Mouse (Mus musculus) intestine, embryonic 16.5 days (tissue): ENCODE measurements at regions not wholly inside any gene's neighbourhood (a gene's known extent, or its start where the extent isn't known, plus 50 kb on each side); places are given as distances from the start of the nearest gene placed in this dataset.

Experiments
- ATAC-seq: fragments of 200-750 bp; cut with Nextera tagmentation; 2 replicates; pipeline ENCODE4 v1.8.0; 2017; ENCODE audit warnings: moderate TSS enrichment, moderate library complexity
- H3K27ac ChIP-seq: fragments of 300-500 bp; sonication (generic); 2 replicates; pipeline ENCODE4 v1.5.1; 2014; ENCODE audit warnings: mild to moderate bottlenecking, low read length
- H3K27me3 ChIP-seq: fragments of 300-500 bp; sonication (generic); replicated peaks from 2 replicates; pipeline ENCODE4 v1.6.1; 2014; ENCODE audit warnings: low read length, control low read depth, mixed read lengths; ENCODE audit not compliant: control insufficient read depth, insufficient read depth
- H3K36me3 ChIP-seq: fragments of 300-500 bp; sonication (generic); 2 replicates; pipeline ENCODE4 v1.6.1; 2014; ENCODE audit warnings: low read length, control low read depth; ENCODE audit not compliant: control insufficient read depth, insufficient read depth
- H3K4me1 ChIP-seq: fragments of 300-500 bp; sonication (generic); 2 replicates; pipeline ENCODE4 v1.6.1; 2014; ENCODE audit warnings: low read length, control low read depth, mixed read lengths; ENCODE audit not compliant: control insufficient read depth, insufficient read depth
- H3K4me2 ChIP-seq: fragments of 300-500 bp; sonication (generic); 2 replicates; pipeline ENCODE4 v1.6.1; 2014; ENCODE audit warnings: low read depth, low read length, control low read depth
- H3K4me3 ChIP-seq: fragments of 300-500 bp; sonication (generic); 2 replicates; pipeline ENCODE4 v1.5.1; 2014; ENCODE audit warnings: mild to moderate bottlenecking, low read length
- H3K9ac ChIP-seq: fragments of 300-500 bp; sonication (generic); 2 replicates; pipeline ENCODE4 v1.6.1; 2014; ENCODE audit warnings: low read depth, low read length
- H3K9me3 ChIP-seq: fragments of 300-500 bp; sonication (generic); 2 replicates; pipeline ENCODE4 v1.6.1; 2016; ENCODE audit warnings: low read length, control low read depth; ENCODE audit not compliant: control insufficient read depth
- WGBS: fragments of 180-500 bp; shearing (Covaris S2); extraction: QIAGEN DNeasy Blood & Tissue Kit; methylation state at CpG from one replicate; pipeline ENCODE4 v1.1.7; 2014; 5-methylcytosine and 5-hydroxymethylcytosine counted together

- Histone ChIP-seq H3K4me1 (0 out of 2 replicates have a peak, but pooled peaks cover 4% of the 10 kb centered on the region), H3K27me3 (no peaks in the 10 kb centered on the region), H3K27ac (no peak overlapping the region), H3K4me3 (no peak overlapping the region), H3K9ac (no peak overlapping the region), H3K4me2 (no peak overlapping the region), H3K36me3 (no peaks in the 10 kb centered on the region), H3K9me3 (no peaks in the 10 kb centered on the region)
- ATAC-seq = no peak
- WGBS = 75% methylated on average over 3 of the region's 3 CpGs
These were observed 95.8 kb upstream of the Mgmt start for GRCm38 (mm10) chr7:136798605-136799004.

DNA sequence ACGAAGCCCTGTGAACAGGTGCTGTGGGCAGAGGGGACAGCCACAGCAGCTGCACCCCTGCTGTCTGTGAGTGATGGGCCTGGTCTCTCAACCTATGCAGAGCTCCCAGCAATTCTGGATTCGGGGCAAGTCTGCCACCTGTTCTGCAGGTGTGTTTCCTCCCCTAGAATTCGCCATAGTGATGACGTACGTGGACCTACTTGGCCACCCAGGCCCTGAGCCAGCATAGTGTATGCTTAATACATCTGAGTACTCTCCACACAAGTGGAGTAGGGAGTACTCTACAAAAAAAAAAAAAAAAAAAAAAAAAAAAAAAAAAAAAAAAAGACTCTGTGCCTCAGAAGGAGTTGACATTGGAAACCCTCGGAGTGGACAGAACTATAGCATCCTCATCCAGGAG, 87.3 kb upstream of the Mgmt start:
- no peak overlapping the region for H3K4me2 ChIP-seq
- 0 out of 2 replicates have a peak, but pooled peaks cover 3% of the 10 kb centered on the region for H3K9me3 ChIP-seq
- no peak overlapping the region for H3K4me3 ChIP-seq
- no peak overlapping the region for H3K9ac ChIP-seq
- no peak for ATAC-seq
- H3K27me3 ChIP-seq = no peaks in the 10 kb centered on the region
- H3K27ac ChIP-seq = no peak overlapping the region
- no peaks in the 10 kb centered on the region for H3K4me1 ChIP-seq
- WGBS = 87% methylated on average over 6 of the region's 6 CpGs
- H3K36me3 ChIP-seq = no peaks in the 10 kb centered on the region

- Histone ChIP-seq H3K4me1 (no peaks in the 10 kb centered on the region), H3K27me3 (no peaks in the 10 kb centered on the region), H3K4me3 (no peak overlapping the region), H3K27ac (no peak overlapping the region), H3K9me3 (0 out of 2 replicates have a peak, but pooled peaks cover 3% of the 10 kb centered on the region), H3K36me3 (no peaks in the 10 kb centered on the region), H3K9ac (no peak overlapping the region), H3K4me2 (no peak overlapping the region)
- ATAC-seq = no peak
These were observed 86.4 kb upstream of the Mgmt start for GRCm38 (mm10) chr7:136807968-136808367.

DNA sequence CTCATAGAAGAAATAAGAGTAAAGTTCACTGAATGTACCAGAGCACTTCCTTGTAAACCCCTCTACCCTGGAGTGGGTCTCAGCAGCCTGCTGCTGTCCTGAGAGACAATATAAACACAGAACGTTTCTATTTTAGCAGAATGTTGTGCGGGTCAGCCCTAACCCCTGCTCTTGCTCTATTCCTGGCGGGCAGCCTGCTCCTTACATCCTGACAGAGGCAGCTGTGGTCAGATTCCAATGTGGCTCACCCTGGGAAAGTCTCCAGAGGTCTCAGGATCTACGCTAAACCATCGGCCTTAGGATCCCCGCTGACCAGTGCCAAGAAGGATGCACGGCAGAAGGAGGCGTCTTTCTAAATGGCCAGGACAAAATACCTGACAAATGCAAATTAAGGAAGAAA, 84.8 kb upstream of the Mgmt start:
- no peak overlapping the region for H3K9ac ChIP-seq
- ATAC-seq = no peak
- H3K4me1 ChIP-seq = no peaks in the 10 kb centered on the region
- WGBS = 50% methylated on average over 8 of the region's 8 CpGs
- H3K4me3 ChIP-seq = no peak overlapping the region
- 0 out of 2 replicates have a peak, but pooled peaks cover 3% of the 10 kb centered on the region for H3K9me3 ChIP-seq
- H3K27me3 ChIP-seq = no peaks in the 10 kb centered on the region
- no peaks in the 10 kb centered on the region for H3K36me3 ChIP-seq
- H3K4me2 ChIP-seq = no peak overlapping the region
- H3K27ac ChIP-seq = no peak overlapping the region

- ATAC-seq = no peak
- WGBS = 74% methylated on average over 9 of the region's 9 CpGs
These were observed 80.6 kb upstream of the Mgmt start for GRCm38 (mm10) chr7:136813691-136814325.

GRCm38 (mm10) chr7:136814751-136815150, 79.7 kb upstream of the Mgmt start:
- no peaks in the 10 kb centered on the region for H3K4me1 ChIP-seq
- no peak overlapping the region for H3K9ac ChIP-seq
- no peak overlapping the region for H3K4me3 ChIP-seq
- H3K27me3 ChIP-seq = no peaks in the 10 kb centered on the region
- H3K27ac ChIP-seq = no peak overlapping the region
- no peaks in the 10 kb centered on the region for H3K36me3 ChIP-seq
- no peak overlapping the region for H3K4me2 ChIP-seq
- WGBS = 73% methylated on average over 6 of the region's 6 CpGs
- H3K9me3 ChIP-seq = no peaks in the 10 kb centered on the region
- no peak for ATAC-seq

More at GRCm38 (mm10) chr7:136813691-136814325, 80.6 kb upstream of the Mgmt start:
- Histone ChIP-seq H3K27ac (no peak overlapping the region), H3K9me3 (no peaks in the 10 kb centered on the region), H3K9ac (no peak overlapping the region), H3K4me1 (no peaks in the 10 kb centered on the region), H3K27me3 (no peaks in the 10 kb centered on the region), H3K36me3 (no peaks in the 10 kb centered on the region), H3K4me2 (no peak overlapping the region), H3K4me3 (no peak overlapping the region)

DNA sequence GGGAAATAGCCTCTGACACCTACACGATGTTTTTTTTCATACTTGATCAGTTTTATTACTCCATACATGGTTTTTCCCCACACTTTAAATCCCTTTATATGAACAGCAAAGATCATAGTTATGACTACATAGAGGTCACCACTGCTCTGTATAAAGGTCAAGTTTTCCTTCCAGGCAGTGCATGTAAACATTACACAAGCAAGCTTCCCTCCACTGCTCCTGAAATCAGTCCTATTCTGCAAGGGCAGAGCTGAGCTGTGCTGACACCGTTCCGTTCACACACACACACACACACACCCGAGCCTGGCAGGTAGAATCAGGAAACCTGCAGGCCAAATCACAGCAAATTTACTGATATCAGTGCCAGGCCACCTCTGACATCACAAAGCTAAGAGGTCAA, 74.1 kb upstream of the Mgmt start:
- H3K9ac ChIP-seq = no peak overlapping the region
- H3K4me3 ChIP-seq = no peak overlapping the region
- peaks cover 2% of the 10 kb centered on the region for H3K27me3 ChIP-seq
- H3K9me3 ChIP-seq = no peaks in the 10 kb centered on the region
- no peaks in the 10 kb centered on the region for H3K36me3 ChIP-seq
- H3K4me2 ChIP-seq = no peak overlapping the region
- no peak overlapping the region for H3K27ac ChIP-seq
- no peak for ATAC-seq
- 57% methylated on average over 4 of the region's 4 CpGs for WGBS
- H3K4me1 ChIP-seq = no peaks in the 10 kb centered on the region

GRCm38 (mm10) chr7:136825647-136826046, 68.8 kb upstream of the Mgmt start:
- peaks cover 2% of the 10 kb centered on the region for H3K27me3 ChIP-seq
- no peaks in the 10 kb centered on the region for H3K9me3 ChIP-seq
- 23% methylated on average over 16 of the region's 16 CpGs for WGBS
- H3K9ac ChIP-seq = no peak overlapping the region
- H3K4me3 ChIP-seq = no peak overlapping the region
- H3K4me1 ChIP-seq = no peaks in the 10 kb centered on the region
- H3K27ac ChIP-seq = no peak overlapping the region
- ATAC-seq = no peak
- H3K4me2 ChIP-seq = no peak overlapping the region; the same call in 1 of the 2 replicates
- no peaks in the 10 kb centered on the region for H3K36me3 ChIP-seq

DNA sequence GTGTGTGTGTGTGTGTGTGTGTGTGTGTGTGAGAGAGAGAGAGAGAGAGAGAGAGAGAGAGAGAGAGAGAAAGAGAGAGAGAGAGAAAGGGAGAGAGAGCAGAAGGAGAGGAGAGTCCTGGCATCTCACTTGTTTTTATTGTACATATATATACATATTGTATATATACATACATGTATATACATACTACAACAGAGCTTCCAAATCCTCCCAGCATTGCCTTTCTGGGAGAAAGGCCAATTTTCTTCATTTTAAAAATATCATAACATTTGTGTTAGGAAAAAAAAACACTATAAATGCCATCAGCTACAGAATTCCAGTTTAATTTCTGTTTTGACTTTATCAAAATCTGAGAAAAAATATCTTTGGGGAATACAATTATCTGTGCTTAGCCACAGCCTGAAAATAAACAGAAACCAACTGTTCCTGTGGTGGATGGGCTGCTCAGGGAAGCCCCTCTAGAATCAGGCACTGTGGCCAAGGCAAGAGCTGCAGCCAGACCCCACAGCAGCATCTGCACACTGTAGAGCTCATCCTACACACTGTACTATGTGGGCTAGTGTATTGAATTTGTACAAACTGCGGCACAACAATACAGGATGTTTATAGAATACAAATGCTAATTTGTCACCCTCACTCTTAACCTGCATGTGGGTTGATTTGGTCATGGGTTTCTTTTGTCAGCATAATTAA, 64.6 kb upstream of the Mgmt start:
- no peak overlapping the region for H3K9ac ChIP-seq
- H3K9me3 ChIP-seq = no peaks in the 10 kb centered on the region
- no peak overlapping the region for H3K4me3 ChIP-seq
- H3K27ac ChIP-seq = no peak overlapping the region
- WGBS = 56% methylated on average over 1 of the region's 1 CpGs
- H3K36me3 ChIP-seq = no peaks in the 10 kb centered on the region
- H3K27me3 ChIP-seq = peaks cover 2% of the 10 kb centered on the region
- H3K4me2 ChIP-seq = no peak overlapping the region
- no peak for ATAC-seq
- no peaks in the 10 kb centered on the region for H3K4me1 ChIP-seq
